Mouse (Mus musculus) embryonic facial prominence, embryonic 14.5 days (tissue): Measurements from ENCODE around the gene Fbxw2. TPM values are rescaled to one million over a fixed set of nuclear protein-coding genes. Genes with fewer than 3 reads are reported as not detected.
A peak's percentile ranks its signal among the peaks of the same experiment; 100 is the strongest.

ENCODE experiments used
- ATAC-seq: fragments of 200-750 bp; cut with Nextera tagmentation; 2 replicates; pipeline ENCODE4 v1.8.0; 2017; ENCODE audit warnings: low read depth, moderate number of reproducible peaks, moderate TSS enrichment
- DNase-seq: peaks from one replicate; pipeline ENCODE4 v3.0.0-alpha.2; 2015; ENCODE audit warnings: low spot score
- H3K27ac ChIP-seq: fragments of 300-500 bp; sonication (generic); replicated peaks from 2 replicates; pipeline ENCODE4 v1.5.1; 2014; ENCODE audit warnings: low read depth, mild to moderate bottlenecking, low read length, moderate library complexity
- H3K27me3 ChIP-seq: fragments of 300-500 bp; sonication (generic); replicated peaks from 2 replicates; pipeline ENCODE4 v1.6.1; 2014; ENCODE audit warnings: low read length; ENCODE audit not compliant: control insufficient read depth, insufficient read depth
- H3K36me3 ChIP-seq: fragments of 300-500 bp; sonication (generic); 2 replicates; pipeline ENCODE4 v1.6.1; 2014; ENCODE audit warnings: low read length, mixed read lengths; ENCODE audit not compliant: control insufficient read depth, insufficient read depth
- H3K4me1 ChIP-seq: fragments of 300-500 bp; sonication (generic); 2 replicates; pipeline ENCODE4 v1.6.1; 2014; ENCODE audit warnings: antibody characterized with exemption, low read length; ENCODE audit not compliant: control insufficient read depth, insufficient read depth
- H3K4me2 ChIP-seq: fragments of 300-500 bp; sonication (generic); 2 replicates; pipeline ENCODE4 v1.6.1; 2014; ENCODE audit warnings: low read depth, mild to moderate bottlenecking, low read length, moderate library complexity, mixed read lengths
- H3K4me3 ChIP-seq: fragments of 300-500 bp; sonication (generic); 2 replicates; pipeline ENCODE4 v1.5.1; 2014; ENCODE audit warnings: low read depth, mild to moderate bottlenecking, low read length
- H3K9ac ChIP-seq: fragments of 300-500 bp; sonication (generic); 2 replicates; pipeline ENCODE4 v1.6.1; 2014; ENCODE audit warnings: low read depth, mild to moderate bottlenecking, low read length, moderate library complexity, mixed read lengths
- H3K9me3 ChIP-seq: fragments of 300-500 bp; sonication (generic); 2 replicates; pipeline ENCODE4 v1.6.1; 2016; ENCODE audit warnings: low read length; ENCODE audit not compliant: control insufficient read depth
- WGBS: fragments of 180-500 bp; shearing (Covaris S2); extraction: QIAGEN DNeasy Blood & Tissue Kit; methylation state at CpG from one replicate; pipeline ENCODE4 v1.1.7; 2014; 5-methylcytosine and 5-hydroxymethylcytosine counted together
- polyA plus RNA-seq: library from polyadenylated mRNA; unstranded; fragments of >200 nt; fragmentation: Nextera tagmentation; extraction: Ambion mirVana; gene quantifications from 2 replicates; pipeline ENCODE4 v1.2.1, GENCODE M21; 2014

Fbxw2 gene
- 64.1 and 75.1 TPM in 2 replicates for polyA plus RNA-seq

DNA sequence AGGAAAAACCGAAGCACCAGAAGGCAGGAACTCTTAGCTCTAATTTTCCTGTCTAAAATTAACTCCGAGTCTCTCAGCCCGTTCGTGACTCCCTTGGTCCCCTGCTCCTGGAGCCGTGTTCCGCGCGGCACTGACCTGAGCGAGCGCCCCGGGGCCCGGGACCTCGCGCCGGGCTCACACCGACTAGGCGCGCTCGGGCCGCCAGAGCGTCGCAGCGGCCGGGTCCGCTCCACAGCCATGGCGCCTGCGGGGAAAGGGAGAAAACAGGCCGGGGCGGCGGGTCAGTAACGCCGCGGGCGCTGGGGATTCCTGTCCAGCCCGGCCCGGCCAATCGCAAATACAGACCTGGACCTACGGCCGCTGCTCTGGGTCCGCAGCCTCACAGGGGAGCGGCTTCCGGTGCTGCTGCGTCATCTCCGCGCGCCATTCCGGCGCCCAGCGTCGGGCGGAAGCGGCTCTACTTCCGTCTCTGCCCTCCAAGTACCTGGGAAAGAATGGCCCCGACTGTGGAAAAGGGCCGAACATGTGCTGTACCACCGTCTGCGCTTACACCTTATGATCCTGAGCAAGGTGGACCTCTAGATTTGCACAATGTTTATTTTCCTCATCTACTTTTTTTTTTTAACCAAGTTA lies at the start of gene Fbxw2:
Fbxw2 (minus strand) TSS at position 485 of the 633 bp plus-strand sequence.
- H3K4me2 ChIP-seq: peak within 1 kb of the TSS; percentile 70
- no peaks in the 10 kb centered on the region for H3K27me3 ChIP-seq
- H3K36me3 ChIP-seq: peaks cover 18% of the 10 kb centered on the region
- H3K9ac ChIP-seq: peak within 1 kb of the TSS; percentile 92
- DNase-seq: peak; percentile 95
- WGBS: 0% methylated on average over 42 of the region's 57 CpGs
- H3K27ac ChIP-seq: peak within 1 kb of the TSS; percentile 80
- H3K9me3 ChIP-seq: peaks cover 13% of the 10 kb centered on the region
- ATAC-seq: peak; percentile 98
- H3K4me3 ChIP-seq: peak within 1 kb of the TSS; percentile 98
- H3K4me1 ChIP-seq: peaks cover 10% of the 10 kb centered on the region

DNA sequence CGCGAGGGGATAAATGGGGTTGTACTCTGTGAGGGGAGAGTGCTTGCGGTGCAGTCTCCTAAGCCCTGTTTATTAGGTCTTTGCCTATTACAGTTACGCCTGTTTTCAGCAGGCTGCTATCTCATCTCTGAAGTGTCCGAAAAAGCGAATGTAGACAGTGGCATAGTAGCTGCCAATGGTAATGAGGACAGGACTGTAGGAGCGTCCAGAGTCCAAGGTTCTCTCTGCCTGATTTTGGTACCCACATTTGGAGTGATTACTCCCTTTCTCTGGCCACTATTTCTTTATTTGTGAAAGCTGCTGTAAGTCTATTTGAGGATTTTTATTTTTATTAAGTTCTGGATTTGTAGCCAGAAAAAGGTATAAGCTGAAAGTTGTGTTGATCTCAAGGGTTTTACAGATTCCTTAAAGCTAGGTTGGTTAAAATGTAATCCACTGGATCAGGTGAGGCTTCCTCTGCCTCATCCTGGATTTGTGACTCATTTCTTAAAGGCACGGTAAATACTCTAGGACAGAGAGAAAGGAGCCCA lies 48.8 kb upstream of the Fbxw2 start, which contains the start of gene Psmd5:
Psmd5 (minus strand) TSS at position 153 of the 530 bp plus-strand sequence.
- whole genome bisulfite sequencing: 16% methylated on average over 8 of the region's 8 CpGs
- Histone ChIP-seq H3K36me3 (no peaks in the 10 kb centered on the region), H3K9ac (peak within 1 kb of the TSS; percentile 26; the same call in 1 of the 2 replicates), H3K4me1 (peaks cover 5% of the 10 kb centered on the region), H3K9me3 (no peaks in the 10 kb centered on the region), H3K27ac (no peak within 1 kb of the TSS), H3K27me3 (peaks cover 27% of the 10 kb centered on the region), H3K4me2 (peak within 1 kb of the TSS; percentile 37), H3K4me3 (peak within 1 kb of the TSS; percentile 18)
- ATAC-seq: no peak
- no peak for DNase-seq

DNA sequence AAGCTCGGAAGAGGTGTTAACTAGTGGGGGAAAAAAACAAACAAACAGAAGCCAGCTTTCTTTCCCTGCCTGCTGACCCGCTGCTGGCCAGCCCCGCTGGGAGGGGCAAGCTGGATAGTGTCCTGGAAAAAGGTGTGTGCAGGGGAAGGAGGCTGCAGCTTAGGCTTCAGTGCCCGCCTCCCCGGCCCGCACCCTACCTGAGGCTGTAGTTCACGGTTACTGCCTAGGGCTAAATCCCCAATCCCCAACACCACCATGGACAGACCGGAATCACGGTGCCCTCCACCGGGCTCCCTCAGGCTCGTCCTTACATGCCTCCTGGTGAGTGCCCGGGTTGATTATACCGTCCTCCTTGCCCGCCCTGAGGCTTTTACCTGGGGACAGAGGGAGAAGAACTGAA lies 48.2 kb upstream of the Fbxw2 start, which contains the start of gene Cutal:
Cutal (plus strand) TSS at position 126 of the 400 bp plus-strand sequence.
- peaks cover 27% of the 10 kb centered on the region for H3K27me3 ChIP-seq
- WGBS: 3% methylated on average over 12 of the region's 14 CpGs
- no peak for DNase-seq
- H3K4me3 ChIP-seq: peak within 1 kb of the TSS; percentile 18
- H3K9me3 ChIP-seq: no peaks in the 10 kb centered on the region
- H3K4me2 ChIP-seq: peak within 1 kb of the TSS; percentile 37
- H3K27ac ChIP-seq: no peak within 1 kb of the TSS
- ATAC-seq: no peak
- peaks cover 11% of the 10 kb centered on the region for H3K4me1 ChIP-seq
- no peaks in the 10 kb centered on the region for H3K36me3 ChIP-seq
- peak within 1 kb of the TSS; percentile 26; the same call in 1 of the 2 replicates for H3K9ac ChIP-seq

DNA sequence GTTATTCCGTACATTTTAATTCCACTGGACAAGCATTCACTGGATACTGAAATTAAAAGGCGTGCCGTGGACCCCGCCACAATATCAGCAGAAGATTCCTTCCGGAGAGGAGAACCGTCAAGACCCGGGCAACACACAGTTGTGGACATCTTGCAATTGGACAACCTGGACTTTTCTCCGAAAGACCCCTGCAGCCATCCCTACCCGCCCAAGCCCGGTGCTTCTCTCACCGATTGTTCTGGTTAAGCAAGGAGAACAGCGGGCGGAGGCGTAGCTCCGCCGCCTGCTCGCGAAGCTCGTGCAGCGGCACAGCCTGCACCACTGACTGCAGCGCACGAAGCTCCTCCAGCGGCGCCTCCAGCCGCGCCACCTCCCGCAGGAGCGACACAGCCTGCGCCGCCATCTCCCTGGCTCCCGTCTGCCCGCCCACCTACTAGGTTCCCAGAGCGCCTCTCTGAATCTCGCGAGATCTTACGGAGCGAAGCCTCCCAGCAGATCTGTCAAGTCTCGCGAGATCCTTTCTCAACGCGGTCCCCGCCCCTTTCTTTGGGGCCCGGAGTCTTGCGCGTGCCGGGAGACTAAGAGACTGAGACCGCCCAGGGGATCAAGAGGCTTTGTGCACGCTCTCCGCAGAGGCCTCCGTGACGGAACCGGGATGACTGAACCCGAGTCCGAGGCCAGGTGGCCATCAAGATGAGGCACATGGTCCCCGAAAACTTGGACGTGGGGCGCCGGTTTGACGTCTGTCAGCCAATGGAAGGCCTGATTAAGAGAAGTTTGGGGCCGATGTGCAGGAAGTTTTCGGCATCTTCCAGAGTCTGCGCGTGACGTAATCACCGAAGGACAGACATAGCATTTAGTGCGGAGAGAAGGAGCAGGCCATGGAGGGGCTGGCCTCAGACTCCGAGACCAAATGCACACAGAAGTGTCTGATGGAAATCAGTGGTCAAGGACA lies 44.7 kb upstream of the Fbxw2 start:
- Histone ChIP-seq H3K27me3 (peaks cover 27% of the 10 kb centered on the region), H3K9me3 (no peaks in the 10 kb centered on the region), H3K4me1 (peaks cover 13% of the 10 kb centered on the region), H3K9ac (peak overlapping the region; percentile 90), H3K4me3 (peak overlapping the region; percentile 91), H3K36me3 (peaks cover 3% of the 10 kb centered on the region; the same call in 1 of the 2 replicates), H3K27ac (peak overlapping the region; percentile 91), H3K4me2 (peak overlapping the region; percentile 63)
- ATAC-seq (peak; percentile 98), DNase-seq (peak; percentile 100)
- under 1% methylated on average over 58 of the region's 67 CpGs for WGBS

DNA sequence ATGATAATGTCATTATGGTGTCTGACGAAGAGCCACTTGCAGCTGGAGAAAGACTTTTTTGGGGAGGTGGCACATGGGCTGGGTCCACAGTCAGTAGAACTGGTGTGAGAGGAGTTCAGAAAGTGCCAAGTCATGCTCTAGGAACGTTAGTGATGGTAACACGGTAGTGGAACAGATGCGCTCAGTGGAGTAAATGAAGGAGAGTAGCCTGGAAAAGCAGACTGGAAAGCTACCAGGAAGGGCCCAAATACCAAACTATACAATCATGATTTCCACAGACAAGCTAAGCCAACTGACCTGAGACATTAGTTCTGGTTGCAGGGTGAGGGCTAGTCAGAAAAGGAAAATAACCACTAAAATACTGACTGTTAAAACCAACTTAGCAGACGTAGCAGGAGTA lies 43.6 kb upstream of the Fbxw2 start:
- no peak for ATAC-seq
- peaks cover 13% of the 10 kb centered on the region for H3K4me1 ChIP-seq
- 39% methylated on average over 5 of the region's 5 CpGs for WGBS
- no peak overlapping the region for H3K27ac ChIP-seq
- peaks cover 19% of the 10 kb centered on the region for H3K27me3 ChIP-seq
- H3K36me3 ChIP-seq: peaks cover 14% of the 10 kb centered on the region
- peak overlapping the region; percentile 91 for H3K4me3 ChIP-seq
- H3K9me3 ChIP-seq: no peaks in the 10 kb centered on the region
- H3K9ac ChIP-seq: peak overlapping the region; percentile 90
- H3K4me2 ChIP-seq: peak overlapping the region; percentile 60
- DNase-seq: no peak

DNA sequence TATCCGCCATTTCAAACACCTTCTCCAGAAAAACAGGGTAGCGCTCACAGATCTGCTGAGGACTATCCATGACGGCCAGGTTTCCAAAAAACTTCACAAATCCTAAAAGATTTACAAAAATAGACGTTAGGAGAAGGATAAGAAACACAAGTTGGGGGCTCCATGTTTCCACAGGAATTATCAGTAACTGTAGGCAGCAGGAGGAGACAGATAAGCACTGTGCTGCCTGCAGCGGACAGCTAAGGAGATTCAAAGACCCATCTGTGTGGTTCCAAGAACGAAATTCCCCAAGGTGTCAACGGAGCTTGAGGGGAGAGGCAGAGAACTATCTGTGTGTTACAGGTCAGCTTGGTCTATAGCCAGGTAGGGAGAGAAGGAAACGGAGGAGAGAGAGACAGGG lies 31.6 kb upstream of the Fbxw2 start:
- H3K4me2 ChIP-seq: no peak overlapping the region
- no peaks in the 10 kb centered on the region for H3K27me3 ChIP-seq
- WGBS: 89% methylated on average over 8 of the region's 8 CpGs
- no peak overlapping the region for H3K9ac ChIP-seq
- H3K36me3 ChIP-seq: peaks cover 92% of the 10 kb centered on the region
- DNase-seq: no peak
- H3K4me3 ChIP-seq: no peak overlapping the region
- H3K9me3 ChIP-seq: no peaks in the 10 kb centered on the region
- H3K27ac ChIP-seq: no peak overlapping the region
- no peaks in the 10 kb centered on the region for H3K4me1 ChIP-seq
- no peak for ATAC-seq

DNA sequence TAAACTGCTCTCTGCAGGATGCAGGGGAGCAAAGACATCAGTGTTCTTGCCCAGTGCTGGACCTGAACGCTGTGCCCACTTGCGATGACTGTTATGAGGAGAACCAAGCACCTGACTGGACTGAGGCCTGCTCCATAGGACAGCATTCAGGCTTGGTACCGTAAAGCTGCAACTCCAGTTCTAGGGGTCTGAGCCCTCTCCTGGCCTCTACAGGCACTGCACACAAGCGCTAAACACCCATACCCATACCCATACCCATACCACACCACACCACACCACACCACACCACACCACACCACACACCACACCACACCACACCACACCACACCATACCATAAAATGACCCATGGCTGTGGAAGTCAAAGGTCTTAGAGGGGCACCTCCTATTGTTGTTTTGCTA lies 29.2 kb upstream of the Fbxw2 start:
- Histone ChIP-seq H3K27me3 (no peaks in the 10 kb centered on the region), H3K9ac (no peak overlapping the region), H3K27ac (no peak overlapping the region), H3K4me3 (no peak overlapping the region), H3K9me3 (no peaks in the 10 kb centered on the region), H3K4me1 (no peaks in the 10 kb centered on the region), H3K36me3 (peaks cover 99% of the 10 kb centered on the region), H3K4me2 (no peak overlapping the region)
- DNase-seq (no peak), ATAC-seq (no peak)
- 96% methylated on average over 4 of the region's 4 CpGs for WGBS

DNA sequence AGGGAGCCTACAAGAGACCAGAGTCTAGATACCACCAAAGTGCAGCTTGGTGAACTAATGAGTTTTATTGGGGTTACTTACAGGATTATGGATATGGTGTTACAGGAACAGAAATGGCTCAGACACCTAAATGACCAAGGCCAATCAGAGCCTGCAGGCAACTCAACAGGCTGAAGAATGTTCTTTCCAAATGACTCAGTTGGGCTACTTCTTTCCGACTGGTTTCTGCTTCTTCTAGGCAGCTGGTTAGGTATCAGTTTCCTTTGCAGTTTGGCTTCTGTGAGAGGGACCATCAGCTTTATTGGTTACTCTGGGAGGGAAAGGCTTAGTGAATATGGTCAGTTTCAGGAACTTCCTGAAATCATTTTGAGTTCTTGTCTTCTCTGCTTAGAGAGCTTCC lies 21.6 kb upstream of the Fbxw2 start:
- 95% methylated on average over 1 of the region's 1 CpGs for WGBS
- H3K4me3 ChIP-seq: no peak overlapping the region
- H3K9me3 ChIP-seq: no peaks in the 10 kb centered on the region
- DNase-seq (no peak), ATAC-seq (no peak)
- no peaks in the 10 kb centered on the region for H3K27me3 ChIP-seq
- H3K27ac ChIP-seq: no peak overlapping the region
- no peaks in the 10 kb centered on the region for H3K4me1 ChIP-seq
- H3K9ac ChIP-seq: no peak overlapping the region
- peaks cover 36% of the 10 kb centered on the region for H3K36me3 ChIP-seq
- H3K4me2 ChIP-seq: no peak overlapping the region
